Mouse (Mus musculus) CH12.LX (cell line): ENCODE data around the gene Tmem108.

Source experiments
- BHLHE40 ChIP-seq: IDR thresholded peaks from 2 replicates; pipeline ENCODE4 v1.6.1; 2011; ENCODE audit warnings: mild to moderate bottlenecking, low read depth, low read length, improper control_type of control experiment
- CHD1 ChIP-seq: IDR thresholded peaks from 2 replicates; pipeline ENCODE4 v1.6.1; 2012; ENCODE audit warnings: low read depth, low read length, improper control_type of control experiment, inconsistent platforms
- CTCF ChIP-seq, 2 experiments: IDR thresholded peaks in 1 of 2; conservative IDR thresholded peaks in 1 of 2; 2 replicates each; pipeline ENCODE4 v1.5.1; 2011 to 2012; ENCODE audit warnings: low read depth in 2 of 2, low read length in 2 of 2, improper control_type of control experiment in 1 of 2, inconsistent platforms in 1 of 2, mild to moderate bottlenecking in 1 of 2, moderate library complexity in 1 of 2
- GABPA ChIP-seq: IDR thresholded peaks from 2 replicates; pipeline ENCODE4 v1.6.1; 2012; ENCODE audit warnings: low read depth, low read length, improper control_type of control experiment, inconsistent platforms; ENCODE audit not compliant: insufficient replicate concordance
- JUND ChIP-seq: conservative IDR thresholded peaks from 2 replicates; pipeline ENCODE4 v1.6.1; 2011; ENCODE audit warnings: low read depth, low read length, improper control_type of control experiment
- MAZ ChIP-seq: IDR thresholded peaks from 2 replicates; pipeline ENCODE4 v1.6.1; 2012; ENCODE audit warnings: low read depth, mild to moderate bottlenecking, inconsistent platforms, low read length, improper control_type of control experiment, moderate library complexity
- MEF2A ChIP-seq: IDR thresholded peaks from 2 replicates; pipeline ENCODE4 v1.6.1; 2014; ENCODE audit warnings: low read depth, mild to moderate bottlenecking, inconsistent platforms, low read length, improper control_type of control experiment, borderline replicate concordance
- POLR2A ChIP-seq: IDR thresholded peaks from 2 replicates; pipeline ENCODE4 v1.6.1; 2011; ENCODE audit warnings: low read depth, mild to moderate bottlenecking, improper control_type of control experiment, low read length
- USF1 ChIP-seq: IDR thresholded peaks from 2 replicates; pipeline ENCODE4 v1.6.1; 2014; ENCODE audit warnings: low read depth, mild to moderate bottlenecking, inconsistent platforms, low read length, improper control_type of control experiment
- USF2 ChIP-seq: conservative IDR thresholded peaks from 2 replicates; pipeline ENCODE4 v1.6.1; 2011; ENCODE audit warnings: low read depth, low read length, improper control_type of control experiment
- ZNF384 ChIP-seq: IDR thresholded peaks from 2 replicates; pipeline ENCODE4 v1.6.1; 2012; ENCODE audit warnings: low read depth, low read length, improper control_type of control experiment, inconsistent platforms

DNA sequence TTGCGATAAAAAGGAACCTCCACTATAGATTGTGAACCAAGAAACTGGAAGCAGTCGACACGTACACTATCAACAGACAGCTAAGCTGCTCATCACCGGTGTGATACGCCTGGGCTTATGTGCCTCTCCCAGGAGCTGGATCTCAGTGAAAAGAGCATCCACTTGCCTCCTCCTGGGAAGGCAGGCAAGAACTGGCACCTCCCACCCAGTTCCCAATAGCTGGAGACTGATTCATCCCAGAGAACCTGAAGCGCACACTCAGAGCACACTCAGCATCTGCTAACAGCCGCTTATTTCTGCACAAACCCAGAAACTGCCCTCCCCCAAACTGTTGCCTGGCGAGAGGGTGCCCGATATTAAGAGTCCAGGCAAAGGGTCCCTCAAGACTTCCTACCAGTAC lies 69.8 kb downstream of the Tmem108 start:
- no peak for TF ChIP-seq CTCF (conservative IDR thresholded peaks at IDR 0.05 in 1 of 2, IDR thresholded peaks at IDR 0.05 in 1 of 2; ENCODE audit: low read depth in 2 of 2, low read length in 2 of 2)
- TF ChIP-seq POLR2A: no peak
- no peak for TF ChIP-seq GABPA
- no peak for TF ChIP-seq USF1
- TF ChIP-seq USF2: no peak
- no peak for TF ChIP-seq BHLHE40
- no peak for TF ChIP-seq CHD1
- TF ChIP-seq MAZ: no peak
- no peak for TF ChIP-seq JUND
- no peak for TF ChIP-seq ZNF384
- no peak for TF ChIP-seq MEF2A
